Mouse (Mus musculus) gastrocnemius, postnatal 14 days (tissue): ENCODE data around the gene Tcf7. TPM values are rescaled to one million over a fixed set of nuclear protein-coding genes. Genes with fewer than 3 reads are reported as not detected.
"Not testable (repeated sequence)": the region's sequence is repeated elsewhere in the genome, so short reads cannot be mapped to it uniquely, and the experiment has no call there.

Experiments used
- DNase-seq: peaks from one replicate; pipeline ENCODE4 v3.0.0; 2021; ENCODE audit warnings: mixed read lengths
- intact Hi-C: fragments of 180-260 bp; cut with DNase I; formaldehyde crosslinking; loops from one replicate; pipeline ENCODE4 v1.15.1; 2025; ENCODE audit warnings: low total_unique reads
- total RNA-seq, 2 experiments: library from RNA; stranded (reverse); gene quantifications; 2 replicates each; pipeline ENCODE4 v1.2.3; 2021

Gene Tcf7
- total RNA-seq, 2 experiments from 2014 or later, result 1.9 to 2.0 TPM

- DNase-seq, result no peak
- intact Hi-C loops, result no loop called here
Observed at GRCm38 (mm10) chr11:52233043-52233653, 49.7 kb downstream of the Tcf7 start.

DNA sequence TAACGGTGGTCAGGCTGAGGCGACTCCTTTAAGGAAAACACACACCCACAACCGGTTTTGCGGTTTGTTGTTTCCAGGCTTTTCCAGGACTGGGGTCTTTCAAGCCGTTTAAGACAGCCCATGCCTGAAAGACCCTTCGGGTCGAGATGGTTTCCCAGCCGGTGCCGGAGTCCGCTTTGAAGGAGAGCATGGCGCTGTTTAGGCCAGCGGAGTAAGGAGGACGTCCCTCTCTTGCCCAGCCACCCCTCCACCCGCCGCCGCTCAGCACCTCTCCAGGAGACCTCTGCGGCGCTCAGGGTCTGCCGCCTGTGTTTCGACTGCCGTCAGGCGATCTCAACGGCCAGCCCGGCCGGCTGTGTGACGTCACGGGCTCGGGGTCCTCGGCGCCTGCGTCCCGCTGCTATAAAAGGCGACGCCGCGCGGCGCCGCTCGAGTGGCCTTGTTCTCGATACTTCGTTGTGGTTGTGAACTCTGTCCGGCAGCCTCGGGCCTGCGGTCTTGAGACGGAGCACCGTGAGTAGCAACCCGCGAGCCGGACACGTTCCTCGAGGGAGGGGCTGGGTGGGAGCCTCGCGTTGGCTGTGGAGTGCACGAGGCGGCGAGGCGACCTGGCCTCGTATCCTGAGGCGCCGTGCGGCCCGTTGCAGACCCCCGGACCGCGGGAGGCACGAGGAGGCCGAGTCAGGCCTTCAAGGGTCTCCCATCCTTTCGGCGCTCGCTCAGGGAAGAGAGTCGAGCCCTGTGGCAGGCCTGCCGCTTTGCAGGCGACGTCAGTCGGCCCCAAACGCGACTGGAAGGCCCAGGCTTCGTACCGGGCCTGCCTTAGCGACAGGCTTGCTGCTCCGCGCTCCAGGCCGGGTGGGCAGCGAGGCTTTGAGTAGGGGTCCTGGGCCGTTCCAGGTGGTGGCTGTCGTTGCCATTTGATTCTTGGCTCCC is 50.9 kb downstream of the Tcf7 start, which contains the start of gene Skp1a:
TSS of gene Skp1a (plus strand) at position 390 of the 936 bp plus-strand sequence.
- DNase-seq, result peak; percentile 93
- intact Hi-C loops, result no loop called here

GRCm38 (mm10) chr11:52230694-52231093 is 52.1 kb downstream of the Tcf7 start:
- intact Hi-C loops, result no loop called here
- DNase-seq, result no peak

GRCm38 (mm10) chr11:52228722-52229448 is 53.9 kb downstream of the Tcf7 start:
- intact Hi-C loops, result loop anchor here (10.0 kb wide), 1 partner anchor 404 kb away; no protein-coding TSS in a partner anchor
- no peak for DNase-seq

DNA sequence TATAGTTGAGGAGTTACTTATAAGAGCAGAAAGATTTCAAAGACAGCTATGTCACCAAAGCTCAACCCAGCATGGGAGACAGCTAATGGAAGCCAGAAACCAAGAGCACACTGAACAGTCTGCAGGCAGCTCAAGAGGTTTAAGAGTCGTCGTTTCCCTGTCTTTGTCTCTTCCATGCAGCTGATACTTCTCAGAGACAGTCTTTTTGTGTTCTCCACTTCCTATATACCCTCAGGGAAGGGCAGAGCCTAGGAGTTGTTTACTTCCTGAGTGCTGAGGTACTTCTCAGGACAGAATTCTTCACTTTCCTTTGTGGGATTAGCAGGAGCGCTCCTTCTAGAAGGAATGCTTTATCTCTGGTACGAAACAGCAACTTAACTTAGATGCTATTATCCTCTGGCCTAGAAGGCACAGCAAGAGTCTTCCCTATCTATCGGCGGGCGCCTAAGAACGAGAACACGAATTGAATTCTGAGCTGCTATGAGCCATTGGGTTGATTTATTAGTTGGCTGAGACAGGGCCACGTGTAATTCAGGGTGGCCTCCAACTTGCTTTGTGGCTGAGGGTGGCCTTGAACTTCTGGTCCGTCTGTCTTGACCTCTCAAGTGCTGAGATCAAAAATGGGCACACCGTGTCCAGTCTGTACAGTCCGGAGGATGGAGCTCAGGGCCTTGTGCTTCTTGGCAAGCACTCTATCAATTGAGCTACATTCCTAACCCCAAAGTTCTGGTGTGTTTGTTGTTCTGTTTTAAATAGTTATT is 55.2 kb downstream of the Tcf7 start:
- DNase-seq, result no peak
- intact Hi-C loops, result loop anchor here (10.0 kb wide), 1 partner anchor 403 kb away; no protein-coding TSS in a partner anchor

GRCm38 (mm10) chr11:52227053-52227452 is 55.8 kb downstream of the Tcf7 start:
- intact Hi-C loops, result loop anchor here (10.0 kb wide), 1 partner anchor 402 kb away; no protein-coding TSS in a partner anchor
- no peak for DNase-seq

GRCm38 (mm10) chr11:52225986-52226599 is 56.7 kb downstream of the Tcf7 start:
- DNase-seq, result no peak
- intact Hi-C loops, result loop anchor here (10.0 kb wide), 1 partner anchor 401 kb away; no protein-coding TSS in a partner anchor

- intact Hi-C loops, result loop anchor here (10.0 kb wide), 1 partner anchor 399 kb away; no protein-coding TSS in a partner anchor
- DNase-seq, result no peak
Observed at GRCm38 (mm10) chr11:52223968-52224682, 58.7 kb downstream of the Tcf7 start.

DNA sequence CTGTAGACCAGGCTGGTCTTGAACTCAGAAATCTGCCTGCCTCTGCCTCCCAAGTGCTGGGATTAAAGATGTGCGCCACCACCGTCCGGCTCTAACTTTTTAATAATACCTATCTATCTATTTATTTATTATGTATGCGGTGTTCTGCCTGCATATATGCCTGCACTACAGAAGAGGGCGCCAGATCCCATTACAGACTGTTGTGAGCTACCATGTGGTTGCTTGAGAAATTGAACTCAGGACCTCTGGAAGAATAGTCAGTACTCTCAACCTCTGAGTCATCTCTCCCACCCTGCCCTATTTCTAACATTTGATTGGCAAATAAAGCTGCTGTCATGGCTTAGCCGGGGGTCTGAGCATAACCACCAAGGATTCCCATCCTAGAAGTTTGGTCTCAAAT is 59.9 kb downstream of the Tcf7 start:
- DNase-seq, result no peak
- intact Hi-C loops, result loop anchor here (10.0 kb wide), 1 partner anchor 398 kb away; no protein-coding TSS in a partner anchor

GRCm38 (mm10) chr11:52221921-52222320 is 60.9 kb downstream of the Tcf7 start:
- intact Hi-C loops, result loop anchor here (10.0 kb wide), 1 partner anchor 397 kb away; no protein-coding TSS in a partner anchor

GRCm38 (mm10) chr11:52220282-52220681 is 62.5 kb downstream of the Tcf7 start:
- peak; percentile 71 for DNase-seq
- intact Hi-C loops, result loop anchor here (10.0 kb wide), 1 partner anchor 395 kb away; no protein-coding TSS in a partner anchor

More at GRCm38 (mm10) chr11:52221921-52222320, 60.9 kb downstream of the Tcf7 start:
- not testable (repeated sequence) for DNase-seq

DNA sequence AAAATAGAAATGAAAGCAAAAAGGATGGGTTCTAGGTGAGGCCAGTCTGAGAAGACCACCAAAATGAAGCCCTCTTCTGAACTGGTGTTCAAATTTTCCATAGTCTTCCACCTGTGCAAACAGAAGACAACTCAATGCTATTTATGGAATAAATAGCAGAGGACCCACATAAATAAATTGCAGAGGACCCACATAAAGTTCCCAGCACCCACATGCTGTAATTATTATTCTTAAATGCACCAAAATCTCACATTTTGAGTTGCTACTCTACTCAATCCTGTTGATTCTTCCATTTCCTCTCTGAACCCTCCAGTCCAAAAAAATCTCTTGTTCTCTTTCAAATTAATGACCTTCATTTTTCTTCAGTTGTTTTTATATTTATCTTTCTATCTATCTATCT is 68.9 kb downstream of the Tcf7 start, which contains the start of gene Olfr1371:
TSS of gene Olfr1371 (minus strand) at position 101 of the 400 bp plus-strand sequence.
- intact Hi-C loops, result no loop called here
- no peak for DNase-seq

Other genes with a start within 250 kb of the Tcf7 start
- gene Ppp2ca, start 184.3 kb downstream of the Tcf7 start, total RNA-seq, result 10 to 100 TPM; 40.8 to 41.4 TPM
- not detected for gene Olfr1373, start 137.5 kb downstream of the Tcf7 start, total RNA-seq
- not detected for gene Olfr1371, start 69.0 kb downstream of the Tcf7 start, total RNA-seq
- gene Skp1a, start 51.0 kb downstream of the Tcf7 start, total RNA-seq, result 100 to 1,000 TPM; 244 to 247 TPM
- 1,000 to 10,000 TPM; 1,133 to 1,268 TPM for gene Vdac1, start 77.8 kb upstream of the Tcf7 start, total RNA-seq
- 10 to 100 TPM; 57.9 to 62.0 TPM for gene 9530068E07Rik, start 113.4 kb upstream of the Tcf7 start, total RNA-seq